Mouse (Mus musculus) stomach, postnatal 0 days (tissue): ENCODE data around the gene Tnfsf18. TPM values are rescaled to one million over a fixed set of nuclear protein-coding genes. Genes with fewer than 3 reads are reported as not detected.

Experiments used
- ATAC-seq: fragments of 200-750 bp; cut with Nextera tagmentation; 2 replicates; pipeline ENCODE4 v1.8.0; 2017; ENCODE audit not compliant: low FRiP score, low TSS enrichment
- DNase-seq: peaks from one replicate; pipeline ENCODE4 v3.0.0-alpha.2; 2016; ENCODE audit warnings: low spot score
- H3K27ac ChIP-seq: fragments of 300-500 bp; sonication (generic); replicated peaks from 2 replicates; pipeline ENCODE4 v1.5.1; 2014; ENCODE audit warnings: mild to moderate bottlenecking, control low read depth
- H3K27me3 ChIP-seq: fragments of 300-500 bp; sonication (generic); 2 replicates; pipeline ENCODE4 v1.6.1; 2014; ENCODE audit warnings: low read length; ENCODE audit not compliant: control insufficient read depth, insufficient read depth
- H3K36me3 ChIP-seq: fragments of 300-500 bp; sonication (generic); 2 replicates; pipeline ENCODE4 v1.6.1; 2014; ENCODE audit warnings: low read length, mixed read lengths; ENCODE audit not compliant: control insufficient read depth, insufficient read depth
- H3K4me1 ChIP-seq: fragments of 300-500 bp; sonication (generic); replicated peaks from 2 replicates; pipeline ENCODE4 v1.6.1; 2014; ENCODE audit warnings: antibody characterized with exemption; ENCODE audit not compliant: control insufficient read depth, insufficient read depth
- H3K4me2 ChIP-seq: fragments of 300-500 bp; sonication (generic); replicated peaks from 2 replicates; pipeline ENCODE4 v1.6.1; 2014; ENCODE audit warnings: low read depth, mild to moderate bottlenecking, control low read depth, moderate library complexity
- H3K4me3 ChIP-seq: fragments of 300-500 bp; sonication (generic); 2 replicates; pipeline ENCODE4 v1.5.1; 2014; ENCODE audit warnings: low read depth, low read length, control low read depth
- H3K9ac ChIP-seq: fragments of 300-500 bp; sonication (generic); 2 replicates; pipeline ENCODE4 v1.6.1; 2014; ENCODE audit warnings: mild to moderate bottlenecking, low read length, control low read depth, mixed read lengths
- H3K9me3 ChIP-seq: fragments of 300-500 bp; sonication (generic); 2 replicates; pipeline ENCODE4 v1.6.1; 2016; ENCODE audit warnings: low read length; ENCODE audit not compliant: control insufficient read depth
- CTCF ChIP-seq: IDR thresholded peaks from 2 replicates; pipeline ENCODE4 v1.5.1; 2016; ENCODE audit warnings: antibody characterized with exemption, low read depth, mild to moderate bottlenecking, moderate library complexity
- EP300 ChIP-seq: optimal IDR thresholded peaks from 2 replicates; pipeline ENCODE3; 2016; ENCODE audit warnings: antibody characterized with exemption
- WGBS: fragments of 180-500 bp; shearing (Covaris S2); extraction: QIAGEN DNeasy Blood & Tissue Kit; methylation state at CpG from one replicate; pipeline ENCODE4 v1.1.7; 2014; 5-methylcytosine and 5-hydroxymethylcytosine counted together
- polyA plus RNA-seq: library from polyadenylated mRNA; unstranded; fragments of >200 nt; fragmentation: Nextera tagmentation; extraction: Ambion mirVana; gene quantifications from 2 replicates; pipeline ENCODE4 v1.2.1, GENCODE M21; 2015

Tnfsf18 gene
- polyA plus RNA-seq, result not detected in 2 replicates

GRCm38 (mm10) chr1:161494343-161494742, at the start of gene Tnfsf18:
TSS of gene Tnfsf18 (plus strand) at chr1:161494655.
- H3K27ac ChIP-seq, result no peak within 1 kb of the TSS
- H3K9ac ChIP-seq, result no peak within 1 kb of the TSS
- 19% methylated on average over 8 of the region's 8 CpGs for WGBS
- DNase-seq (peak; percentile 26), ATAC-seq (no peak)
- no peak within 1 kb of the TSS for H3K4me3 ChIP-seq
- no peaks in the 10 kb centered on the region for H3K4me1 ChIP-seq
- no peaks in the 10 kb centered on the region for H3K9me3 ChIP-seq
- no peaks in the 10 kb centered on the region for H3K27me3 ChIP-seq
- H3K36me3 ChIP-seq, result no peaks in the 10 kb centered on the region
- TF ChIP-seq CTCF, result no peak
- TF ChIP-seq EP300, result no peak
- H3K4me2 ChIP-seq, result no peak within 1 kb of the TSS

DNA sequence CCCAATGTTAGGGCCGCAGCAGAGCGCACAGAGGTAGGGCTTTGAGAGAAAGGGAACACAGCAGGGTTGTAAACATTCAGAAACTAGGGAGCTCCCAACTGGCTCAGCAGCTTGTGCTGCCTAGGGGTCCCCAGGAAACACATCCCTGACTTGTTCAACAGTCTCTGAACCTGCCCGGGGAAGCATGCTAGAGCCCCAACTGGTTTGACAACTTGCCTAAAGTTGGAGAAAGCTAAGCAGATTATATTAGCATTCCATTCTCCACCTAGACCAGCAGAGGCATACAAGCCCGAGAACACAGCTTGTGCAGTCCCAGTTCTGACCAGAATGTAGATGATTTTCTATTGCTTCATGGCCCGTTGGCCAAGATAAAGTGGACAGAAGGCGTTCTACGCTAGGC, 49.6 kb upstream of the Tnfsf18 start:
- Histone ChIP-seq H3K36me3 (no peaks in the 10 kb centered on the region), H3K27me3 (no peaks in the 10 kb centered on the region), H3K9ac (no peak overlapping the region), H3K4me2 (no peak overlapping the region), H3K27ac (peak overlapping the region; percentile 53), H3K4me1 (peaks cover 3% of the 10 kb centered on the region; the same call in 1 of the 2 replicates), H3K9me3 (no peaks in the 10 kb centered on the region), H3K4me3 (no peak overlapping the region)
- ATAC-seq (peak; percentile 85), DNase-seq (peak; percentile 45)
- TF ChIP-seq EP300 (peak; percentile 83), CTCF (peak; percentile 56)
- 57% methylated on average over 7 of the region's 7 CpGs for WGBS

DNA sequence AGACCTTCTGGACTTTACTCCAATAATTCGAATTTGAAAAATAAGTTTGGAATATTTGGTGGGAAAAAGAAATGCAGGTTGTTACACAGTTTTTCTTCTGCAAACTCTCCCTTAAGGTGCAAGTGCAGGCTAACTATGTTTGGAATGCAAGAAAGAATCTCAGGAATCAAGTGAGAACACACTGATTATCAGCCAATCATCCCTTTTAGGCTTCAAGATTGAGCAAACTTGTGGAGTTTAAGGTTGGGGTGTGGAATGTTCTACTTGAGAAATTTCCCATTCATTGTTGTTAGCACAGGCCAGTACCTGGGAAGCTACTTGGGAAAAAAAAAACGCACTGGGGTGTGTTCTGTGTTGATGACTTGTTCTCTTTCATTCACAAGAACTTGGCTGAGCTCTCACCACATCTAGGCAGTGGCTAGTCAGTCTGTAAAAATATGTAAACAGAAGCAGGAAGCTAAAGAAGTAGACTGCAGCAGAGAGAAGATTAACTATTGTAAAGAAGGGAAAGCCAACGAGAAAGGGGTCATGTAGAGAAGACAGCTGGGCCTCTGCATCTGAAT, 42.7 kb upstream of the Tnfsf18 start:
- no peaks in the 10 kb centered on the region for H3K27me3 ChIP-seq
- ATAC-seq, result no peak
- WGBS, result 20% methylated on average over 3 of the region's 3 CpGs

DNA sequence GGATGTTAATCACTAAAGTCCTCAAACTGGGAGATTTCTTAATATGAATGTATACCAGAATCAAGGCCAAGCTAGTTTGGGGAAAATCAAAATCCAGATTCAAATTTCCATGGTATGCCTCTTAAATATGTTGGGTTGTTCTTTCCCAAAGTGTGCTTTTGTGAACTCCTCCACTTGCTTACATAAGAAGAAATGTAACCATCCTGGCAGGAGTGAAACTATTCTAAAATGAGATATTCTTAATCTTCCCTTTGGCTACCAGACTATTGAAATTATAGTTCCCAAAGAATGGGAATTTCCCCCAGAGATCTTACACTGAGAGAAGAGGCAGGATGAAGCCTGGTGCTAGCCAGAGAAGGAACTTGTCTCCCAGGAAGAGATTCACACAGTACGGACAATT, 42.2 kb upstream of the Tnfsf18 start:
- no peak for DNase-seq
- H3K4me3 ChIP-seq, result no peak overlapping the region
- no peak for ATAC-seq
- no peak overlapping the region for H3K9ac ChIP-seq
- H3K4me2 ChIP-seq, result no peak overlapping the region
- no peak for TF ChIP-seq CTCF
- TF ChIP-seq EP300, result no peak
- no peaks in the 10 kb centered on the region for H3K4me1 ChIP-seq
- WGBS, result 92% methylated on average over 1 of the region's 1 CpGs
- H3K36me3 ChIP-seq, result no peaks in the 10 kb centered on the region
- H3K27ac ChIP-seq, result no peak overlapping the region
- no peaks in the 10 kb centered on the region for H3K27me3 ChIP-seq
- H3K9me3 ChIP-seq, result no peaks in the 10 kb centered on the region

More for the DNA sequence above, 42.7 kb upstream of the Tnfsf18 start:
- no peak overlapping the region for H3K27ac ChIP-seq
- no peak for DNase-seq
- H3K4me2 ChIP-seq, result no peak overlapping the region
- no peak overlapping the region for H3K4me3 ChIP-seq
- no peak for TF ChIP-seq CTCF
- TF ChIP-seq EP300, result no peak
- no peaks in the 10 kb centered on the region for H3K4me1 ChIP-seq
- no peaks in the 10 kb centered on the region for H3K9me3 ChIP-seq
- no peak overlapping the region for H3K9ac ChIP-seq
- H3K36me3 ChIP-seq, result no peaks in the 10 kb centered on the region

- Histone ChIP-seq H3K9ac (no peak overlapping the region), H3K36me3 (no peaks in the 10 kb centered on the region), H3K4me3 (no peak overlapping the region), H3K4me2 (no peak overlapping the region), H3K27me3 (no peaks in the 10 kb centered on the region), H3K4me1 (no peaks in the 10 kb centered on the region), H3K9me3 (no peaks in the 10 kb centered on the region), H3K27ac (no peak overlapping the region)
- TF ChIP-seq CTCF (no peak), EP300 (no peak)
- ATAC-seq, result no peak
- WGBS, result 60% methylated on average over 2 of the region's 2 CpGs
- no peak for DNase-seq
Observed at GRCm38 (mm10) chr1:161463388-161464085, 30.9 kb upstream of the Tnfsf18 start.

- TF ChIP-seq EP300, result no peak
- TF ChIP-seq CTCF, result no peak
- H3K27me3 ChIP-seq, result no peaks in the 10 kb centered on the region
- H3K36me3 ChIP-seq, result no peaks in the 10 kb centered on the region
- DNase-seq, result no peak
- no peaks in the 10 kb centered on the region for H3K4me1 ChIP-seq
- no peak overlapping the region for H3K4me2 ChIP-seq
- 48% methylated on average over 3 of the region's 3 CpGs for WGBS
- no peak overlapping the region for H3K9ac ChIP-seq
- H3K27ac ChIP-seq, result no peak overlapping the region
- ATAC-seq, result no peak
- H3K4me3 ChIP-seq, result no peak overlapping the region
- no peaks in the 10 kb centered on the region for H3K9me3 ChIP-seq
Observed at GRCm38 (mm10) chr1:161477221-161477620, 17.2 kb upstream of the Tnfsf18 start.
